Mouse (Mus musculus) hindbrain, embryonic 10.5 days (tissue): ENCODE data around the gene Mybph. TPM values are rescaled to one million over a fixed set of nuclear protein-coding genes. Genes with fewer than 3 reads are reported as not detected.

Experiments used
- DNase-seq: peaks from one replicate; pipeline ENCODE4 v3.0.0-alpha.2; 2017; ENCODE audit warnings: low spot score
- H3K27ac ChIP-seq: fragments of 300-500 bp; sonication (generic); 2 replicates; pipeline ENCODE4 v1.5.1; 2016; ENCODE audit warnings: mild to moderate bottlenecking, moderate library complexity
- H3K27me3 ChIP-seq: fragments of 300-500 bp; sonication (generic); 2 replicates; pipeline ENCODE4 v1.6.1; 2016; ENCODE audit warnings: mild to moderate bottlenecking; ENCODE audit not compliant: poor library complexity, insufficient read depth, severe bottlenecking
- H3K36me3 ChIP-seq: fragments of 300-500 bp; sonication (generic); 2 replicates; pipeline ENCODE4 v1.6.1; 2016; ENCODE audit warnings: mild to moderate bottlenecking, moderate library complexity
- H3K4me1 ChIP-seq: fragments of 300-500 bp; sonication (generic); replicated peaks from 2 replicates; pipeline ENCODE4 v1.6.1; 2016; ENCODE audit warnings: mild to moderate bottlenecking
- H3K4me3 ChIP-seq: fragments of 300-500 bp; sonication (generic); 2 replicates; pipeline ENCODE4 v1.5.1; 2016; ENCODE audit warnings: mild to moderate bottlenecking, moderate library complexity
- H3K9me3 ChIP-seq: fragments of 300-500 bp; sonication (generic); 2 replicates; pipeline ENCODE4 v1.6.1; 2016; ENCODE audit warnings: mild to moderate bottlenecking, moderate library complexity
- WGBS: fragments of 180-500 bp; shearing (Covaris S2); methylation state at CpG from one replicate; pipeline ENCODE4 v1.1.7; 2016; 5-methylcytosine and 5-hydroxymethylcytosine counted together
- polyA plus RNA-seq: library from polyadenylated mRNA; unstranded; fragments of >200 nt; fragmentation: Nextera tagmentation; extraction: Ambion mirVana; gene quantifications from 2 replicates; pipeline ENCODE4 v1.2.1, GENCODE M21; 2016

Mybph gene
- polyA plus RNA-seq, 1 experiment from 2014 or later, result 0.21 TPM

- no peak for DNase-seq
- no peaks in the 10 kb centered on the region for H3K36me3 ChIP-seq
- no peaks in the 10 kb centered on the region for H3K9me3 ChIP-seq
- peaks cover 52% of the 10 kb centered on the region for H3K4me1 ChIP-seq
- WGBS, result 50% methylated on average over 4 of the region's 4 CpGs
- H3K4me3 ChIP-seq, result no peak overlapping the region
- H3K27me3 ChIP-seq, result peaks cover 19% of the 10 kb centered on the region
- no peak overlapping the region for H3K27ac ChIP-seq
These were observed 1.2 kb upstream of the Mybph start for GRCm38 (mm10) chr1:134192024-134192423.

GRCm38 (mm10) chr1:134193674-134194197 is 488 bp downstream of the Mybph start:
- no peaks in the 10 kb centered on the region for H3K9me3 ChIP-seq
- peaks cover 53% of the 10 kb centered on the region for H3K4me1 ChIP-seq
- no peak for DNase-seq
- H3K27ac ChIP-seq, result peak overlapping the region; percentile 50; the same call in 1 of the 2 replicates
- peaks cover 13% of the 10 kb centered on the region for H3K27me3 ChIP-seq
- no peaks in the 10 kb centered on the region for H3K36me3 ChIP-seq
- 66% methylated on average over 7 of the region's 7 CpGs for WGBS
- no peak overlapping the region for H3K4me3 ChIP-seq

GRCm38 (mm10) chr1:134194298-134195022 is 1.2 kb downstream of the Mybph start:
- H3K27ac ChIP-seq, result peak overlapping the region; percentile 23; the same call in 1 of the 2 replicates
- H3K9me3 ChIP-seq, result no peaks in the 10 kb centered on the region
- DNase-seq, result no peak
- no peak overlapping the region for H3K4me3 ChIP-seq
- no peaks in the 10 kb centered on the region for H3K36me3 ChIP-seq
- 76% methylated on average over 16 of the region's 16 CpGs for WGBS
- peaks cover 46% of the 10 kb centered on the region for H3K4me1 ChIP-seq
- H3K27me3 ChIP-seq, result peaks cover 7% of the 10 kb centered on the region

GRCm38 (mm10) chr1:134195117-134195516 is 1.9 kb downstream of the Mybph start:
- no peaks in the 10 kb centered on the region for H3K36me3 ChIP-seq
- peaks cover 44% of the 10 kb centered on the region for H3K4me1 ChIP-seq
- peaks cover 6% of the 10 kb centered on the region; the same call in 1 of the 2 replicates for H3K27me3 ChIP-seq
- no peaks in the 10 kb centered on the region for H3K9me3 ChIP-seq
- no peak overlapping the region for H3K4me3 ChIP-seq
- peak overlapping the region; percentile 23; the same call in 1 of the 2 replicates for H3K27ac ChIP-seq
- WGBS, result 63% methylated on average over 2 of the region's 2 CpGs
- DNase-seq, result no peak

- 66% methylated on average over 3 of the region's 3 CpGs for WGBS
These were observed 2.3 kb downstream of the Mybph start for GRCm38 (mm10) chr1:134195571-134195970.

GRCm38 (mm10) chr1:134195979-134196378 is 2.7 kb downstream of the Mybph start:
- 64% methylated on average over 4 of the region's 4 CpGs for WGBS
- H3K27ac ChIP-seq, result no peak overlapping the region; the same call in 1 of the 2 replicates
- no peak overlapping the region for H3K4me3 ChIP-seq
- DNase-seq, result no peak
- H3K36me3 ChIP-seq, result no peaks in the 10 kb centered on the region
- H3K4me1 ChIP-seq, result peaks cover 44% of the 10 kb centered on the region
- no peaks in the 10 kb centered on the region for H3K9me3 ChIP-seq
- H3K27me3 ChIP-seq, result peaks cover 6% of the 10 kb centered on the region; the same call in 1 of the 2 replicates

More at GRCm38 (mm10) chr1:134195571-134195970, 2.3 kb downstream of the Mybph start:
- H3K27me3 ChIP-seq, result peaks cover 6% of the 10 kb centered on the region; the same call in 1 of the 2 replicates
- no peak overlapping the region; the same call in 1 of the 2 replicates for H3K27ac ChIP-seq
- peaks cover 44% of the 10 kb centered on the region for H3K4me1 ChIP-seq
- H3K36me3 ChIP-seq, result no peaks in the 10 kb centered on the region
- DNase-seq, result no peak
- H3K4me3 ChIP-seq, result no peak overlapping the region
- no peaks in the 10 kb centered on the region for H3K9me3 ChIP-seq

GRCm38 (mm10) chr1:134196386-134196785 is 3.1 kb downstream of the Mybph start:
- Histone ChIP-seq H3K4me1 (peaks cover 44% of the 10 kb centered on the region), H3K27me3 (peaks cover 2% of the 10 kb centered on the region; the same call in 1 of the 2 replicates), H3K36me3 (no peaks in the 10 kb centered on the region), H3K27ac (no peak overlapping the region; the same call in 1 of the 2 replicates), H3K4me3 (no peak overlapping the region), H3K9me3 (no peaks in the 10 kb centered on the region)
- 71% methylated on average over 4 of the region's 4 CpGs for WGBS
- DNase-seq, result peak; percentile 36

- no peak for DNase-seq
- H3K27ac ChIP-seq, result peak overlapping the region; percentile 16; the same call in 1 of the 2 replicates
- 83% methylated on average over 15 of the region's 15 CpGs for WGBS
These were observed 4.2 kb downstream of the Mybph start for GRCm38 (mm10) chr1:134197325-134197982.

GRCm38 (mm10) chr1:134198197-134198995 is 5.1 kb downstream of the Mybph start:
- 89% methylated on average over 12 of the region's 12 CpGs for WGBS
- Histone ChIP-seq H3K9me3 (no peaks in the 10 kb centered on the region), H3K27ac (no peak overlapping the region), H3K36me3 (no peaks in the 10 kb centered on the region), H3K27me3 (no peaks in the 10 kb centered on the region; the same call in 1 of the 2 replicates), H3K4me3 (no peak overlapping the region), H3K4me1 (peaks cover 36% of the 10 kb centered on the region)
- DNase-seq, result no peak

More at GRCm38 (mm10) chr1:134197325-134197982, 4.2 kb downstream of the Mybph start:
- no peaks in the 10 kb centered on the region for H3K9me3 ChIP-seq
- H3K4me3 ChIP-seq, result no peak overlapping the region
- H3K27me3 ChIP-seq, result no peaks in the 10 kb centered on the region
- H3K36me3 ChIP-seq, result no peaks in the 10 kb centered on the region
- H3K4me1 ChIP-seq, result peaks cover 44% of the 10 kb centered on the region

GRCm38 (mm10) chr1:134200481-134200880 is 7.2 kb downstream of the Mybph start:
- Histone ChIP-seq H3K36me3 (no peaks in the 10 kb centered on the region), H3K4me1 (peaks cover 20% of the 10 kb centered on the region), H3K9me3 (no peaks in the 10 kb centered on the region), H3K4me3 (no peak overlapping the region), H3K27me3 (no peaks in the 10 kb centered on the region; the same call in 1 of the 2 replicates), H3K27ac (no peak overlapping the region)
- no peak for DNase-seq
- 79% methylated on average over 2 of the region's 2 CpGs for WGBS

- Histone ChIP-seq H3K27me3 (no peaks in the 10 kb centered on the region; the same call in 1 of the 2 replicates), H3K36me3 (no peaks in the 10 kb centered on the region), H3K4me3 (no peak overlapping the region), H3K9me3 (no peaks in the 10 kb centered on the region), H3K4me1 (peaks cover 17% of the 10 kb centered on the region), H3K27ac (no peak overlapping the region)
- WGBS, result 83% methylated on average over 6 of the region's 6 CpGs
- DNase-seq, result no peak
These were observed 7.9 kb downstream of the Mybph start for GRCm38 (mm10) chr1:134200998-134201686.
